In the genomic region with DNA sequence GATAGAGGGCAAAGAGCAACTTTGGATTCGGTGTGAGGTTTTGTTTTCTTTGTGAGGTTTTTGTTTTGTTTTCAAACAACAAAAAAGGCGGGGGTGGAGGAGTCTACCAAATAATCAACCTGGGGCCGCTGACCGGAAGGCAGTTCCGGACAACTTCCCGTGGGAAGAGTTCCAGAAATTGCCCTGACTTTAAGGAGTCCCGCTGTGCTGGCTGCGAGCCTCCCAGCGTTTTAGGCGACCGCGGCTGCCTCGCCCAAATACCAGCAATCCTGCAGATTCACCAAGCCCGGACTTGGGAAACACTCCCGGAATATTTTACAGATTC, we compare ENCODE assay signal across 9 mouse cellular contexts. TPM values are rescaled to one million over a fixed set of nuclear protein-coding genes. Genes with fewer than 3 reads are reported as not detected.
DNase-seq lines count a peak whose midpoint lies in the region; ATAC-seq and TF ChIP-seq lines count a peak whose summit lies in the region.
"Had no signal": no experiment of that assay in that cellular context is flagged by ENCODE, and none has a peak within 500 bp of the region (broad histone marks: within the 10 kb centered on the region; RNA-seq: fewer than 3 reads in every experiment).

No protein-coding gene starts in this region.

- peak overlapping the region; percentile 98 for H3K4me2 ChIP-seq in kidney, embryonic 15.5 days

- peaks cover under 1% of the 10 kb centered on the region; the same call in 1 of the 2 replicates for H3K4me1 ChIP-seq in bone marrow macrophage, adult 2 months (ENCODE audit: control insufficient read depth, insufficient read depth, low read length)
- peaks cover 32% of the 10 kb centered on the region for H3K4me1 ChIP-seq in heart, embryonic 10.5 days
- peaks cover 37% of the 10 kb centered on the region for H3K4me1 ChIP-seq in kidney, embryonic 15.5 days

- peak; percentile 41 for DNase-seq in left cerebral cortex, postnatal 4 days
- DNase-seq in left cerebral cortex, postnatal 36 days (ENCODE audit: low spot score in 2 of 2): no peak
- DNase-seq in heart, embryonic 10.5 days (ENCODE audit: low spot score): no peak
- peak; percentile 48 for DNase-seq in mesoderm, embryonic 11.5 days (ENCODE audit: low read depth, low spot score)
- no peak for DNase-seq in B cell, adult 2 months
- DNase-seq in spleen, postnatal 36 days (ENCODE audit: low spot score in 2 of 2): no peak

- under 1% methylated on average over 15 of the region's 15 CpGs for WGBS in heart, embryonic 10.5 days
- WGBS in kidney, embryonic 15.5 days: under 1% methylated on average over 15 of the region's 15 CpGs

- TF ChIP-seq POLR2A in bone marrow macrophage, adult 2 months (IDR thresholded peaks at IDR 0.05; ENCODE audit: borderline replicate concordance, low read depth, low read length): no peak

- peak overlapping the region; percentile 45 for H3K9ac ChIP-seq in kidney, embryonic 15.5 days

- H3K9me3 ChIP-seq in heart, embryonic 10.5 days: no peaks in the 10 kb centered on the region
- no peaks in the 10 kb centered on the region for H3K9me3 ChIP-seq in kidney, embryonic 15.5 days (replicated peaks)

- no peaks in the 10 kb centered on the region for H3K36me3 ChIP-seq in heart, embryonic 10.5 days
- no peaks in the 10 kb centered on the region for H3K36me3 ChIP-seq in kidney, embryonic 15.5 days

- ATAC-seq in kidney, embryonic 15.5 days (replicated peaks; ENCODE audit: low FRiP score): 0 out of 2 replicates have a peak, but pooled peaks have one; percentile 13
- ATAC-seq: Patski had no signal

- H3K4me3 ChIP-seq in bone marrow macrophage, adult 2 months (ENCODE audit: insufficient read depth, low read length): peak overlapping the region; percentile 56
- H3K4me3 ChIP-seq in heart, embryonic 10.5 days: peak overlapping the region; percentile 72
- H3K4me3 ChIP-seq in kidney, embryonic 15.5 days (replicated peaks): peak overlapping the region; percentile 53

- peaks cover 44% of the 10 kb centered on the region for H3K27me3 ChIP-seq in heart, embryonic 10.5 days (ENCODE audit: insufficient read depth, poor library complexity, severe bottlenecking)
- H3K27me3 ChIP-seq in kidney, embryonic 15.5 days: peaks cover 95% of the 10 kb centered on the region

- intact Hi-C loops in left cerebral cortex, postnatal 4 days (cut with DNase I): loop anchor here (10.0 kb wide), 1 partner anchor 159 kb away; no protein-coding TSS in a partner anchor
- intact Hi-C loops in left cerebral cortex, postnatal 36 days (cut with DNase I): no loop called here

- H3K27ac ChIP-seq in bone marrow macrophage, adult 2 months (ENCODE audit: insufficient read depth, low read depth, low read length): no peak overlapping the region
- peak overlapping the region; percentile 87 for H3K27ac ChIP-seq in heart, embryonic 10.5 days
- H3K27ac ChIP-seq in kidney, embryonic 15.5 days: no peak overlapping the region

- TF ChIP-seq CTCF in bone marrow macrophage, adult 2 months (IDR thresholded peaks at IDR 0.05; ENCODE audit: low read depth, low read length): no peak

RNA-seq across cellular contexts. Expression of a gene that starts 13.0 kb away (rescaled TPM):
- 100 to 1,000 TPM; 140 to 143 TPM for total RNA-seq in left cerebral cortex, postnatal 4 days (2021)
- total RNA-seq in left cerebral cortex, postnatal 36 days (2021): 100 to 1,000 TPM; 193 to 218 TPM
- polyA plus RNA-seq in bone marrow macrophage, adult 2 months (2012; ENCODE audit: insufficient read depth, insufficient read length, missing spikeins): 84.5 and 108 TPM in 2 replicates
- polyA plus RNA-seq in heart, embryonic 10.5 days (2016; fragmentation: Nextera tagmentation; extraction: Ambion mirVana): 56.5 and 76.1 TPM in 2 replicates
- 68.7 and 69.5 TPM in 2 replicates for polyA plus RNA-seq in kidney, embryonic 15.5 days (2015; fragmentation: Nextera tagmentation; extraction: Ambion mirVana)

Comparison
In these comparisons a context has a peak if more than half of its experiments do, and no peak if none do; other contexts are left out.
1. DNase-seq: peak in left cerebral cortex, postnatal 4 days (single experiment) and mesoderm, embryonic 11.5 days (single experiment); none in left cerebral cortex, postnatal 36 days (0 of 2), heart, embryonic 10.5 days (single experiment), B cell, adult 2 months (0 of 2) and spleen, postnatal 36 days (0 of 2).
2. Peak in every context shown above with its lines, with median percentiles within 50 percentile points of each other: H3K4me3 ChIP-seq.